Mouse (Mus musculus) intestine, embryonic 14.5 days (tissue): Measurements from ENCODE around the gene Tspear. TPM values are rescaled to one million over a fixed set of nuclear protein-coding genes. Genes with fewer than 3 reads are reported as not detected.

Source experiments
- ATAC-seq: fragments of 200-750 bp; cut with Nextera tagmentation; replicated peaks from 2 replicates; pipeline ENCODE4 v1.8.0; 2017; ENCODE audit warnings: low read depth, moderate number of reproducible peaks, moderate TSS enrichment, moderate library complexity; ENCODE audit not compliant: low FRiP score, low TSS enrichment
- DNase-seq: peaks from one replicate; pipeline ENCODE4 v3.0.0-alpha.2; 2018; ENCODE audit warnings: low spot score
- H3K27ac ChIP-seq: fragments of 300-500 bp; sonication (generic); 2 replicates; pipeline ENCODE4 v1.5.1; 2014; ENCODE audit warnings: low read depth, mild to moderate bottlenecking, control low read depth
- H3K27me3 ChIP-seq: fragments of 300-500 bp; sonication (generic); replicated peaks from 2 replicates; pipeline ENCODE4 v1.6.1; 2014; ENCODE audit warnings: low read length, control low read depth; ENCODE audit not compliant: control insufficient read depth, insufficient read depth
- H3K36me3 ChIP-seq: fragments of 300-500 bp; sonication (generic); 2 replicates; pipeline ENCODE4 v1.6.1; 2014; ENCODE audit warnings: low read length, control low read depth; ENCODE audit not compliant: control insufficient read depth, insufficient read depth
- H3K4me1 ChIP-seq: fragments of 300-500 bp; sonication (generic); replicated peaks from 2 replicates; pipeline ENCODE4 v1.6.1; 2014; ENCODE audit warnings: low read length, control low read depth, mixed read lengths; ENCODE audit not compliant: control insufficient read depth, insufficient read depth
- H3K4me2 ChIP-seq: fragments of 300-500 bp; sonication (generic); 2 replicates; pipeline ENCODE4 v1.6.1; 2014; ENCODE audit warnings: low read length
- H3K4me3 ChIP-seq: fragments of 300-500 bp; sonication (generic); 2 replicates; pipeline ENCODE4 v1.5.1; 2014; ENCODE audit warnings: low read depth, low read length, control low read depth, mixed read lengths
- H3K9ac ChIP-seq: fragments of 300-500 bp; sonication (generic); 2 replicates; pipeline ENCODE4 v1.6.1; 2014; ENCODE audit warnings: mild to moderate bottlenecking, low read length
- H3K9me3 ChIP-seq: fragments of 300-500 bp; sonication (generic); 2 replicates; pipeline ENCODE4 v1.6.1; 2016; ENCODE audit warnings: low read length, control low read depth; ENCODE audit not compliant: control insufficient read depth
- WGBS: fragments of 180-500 bp; shearing (Covaris S2); extraction: QIAGEN DNeasy Blood & Tissue Kit; methylation state at CpG from one replicate; pipeline ENCODE4 v1.1.7; 2014; 5-methylcytosine and 5-hydroxymethylcytosine counted together
- polyA plus RNA-seq: library from polyadenylated mRNA; unstranded; fragments of >200 nt; fragmentation: Nextera tagmentation; extraction: Ambion mirVana; gene quantifications from 2 replicates; pipeline ENCODE4 v1.2.1, GENCODE M21; 2014

Tspear gene
- polyA plus RNA-seq, 1 experiment from 2014 or later, result 1.2 TPM

DNA sequence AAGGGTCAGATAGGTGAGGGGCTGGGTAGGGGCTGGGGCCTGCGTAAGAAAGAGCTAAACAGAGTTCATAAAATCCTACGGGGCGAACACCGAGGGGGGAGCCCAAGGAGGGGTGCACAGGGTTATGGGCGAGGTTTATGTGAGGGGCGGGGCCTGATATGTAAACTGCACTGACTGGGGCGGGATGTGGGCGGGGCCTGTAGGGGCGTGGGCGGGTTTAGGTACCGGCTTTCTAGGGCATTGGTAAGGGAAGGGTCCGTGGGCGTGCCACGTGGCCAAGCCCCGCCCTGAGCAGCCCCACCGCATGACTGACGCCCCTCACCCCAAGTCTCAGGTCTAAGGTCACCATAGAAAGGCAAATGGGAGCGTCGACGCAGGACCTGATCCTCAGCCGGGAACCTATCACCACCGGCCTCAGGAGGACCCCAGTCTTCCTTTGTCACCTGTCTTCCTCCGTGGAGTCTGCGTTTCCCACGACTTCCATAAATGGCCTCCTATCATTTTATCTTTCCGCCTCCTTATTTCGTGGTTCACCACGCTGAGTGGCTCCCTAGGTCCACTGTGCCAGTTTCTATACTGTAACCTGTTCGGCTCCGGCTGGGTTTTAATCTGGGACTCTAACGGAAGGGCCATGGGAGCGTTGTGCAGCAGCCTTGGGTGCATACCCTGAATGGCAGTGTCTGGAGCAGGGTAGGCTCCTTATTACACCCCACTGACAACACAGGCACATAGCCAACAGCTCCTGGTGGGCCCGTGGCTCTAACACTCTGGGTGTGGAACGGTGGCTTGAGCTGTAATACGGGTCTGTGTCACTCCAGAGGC lies 216.7 kb downstream of the Tspear start:
- peak; percentile 80 for ATAC-seq
- no peak overlapping the region for H3K27ac ChIP-seq
- peak overlapping the region; percentile 74 for H3K4me2 ChIP-seq
- 6% methylated on average over 34 of the region's 35 CpGs for WGBS
- no peaks in the 10 kb centered on the region for H3K27me3 ChIP-seq
- H3K4me1 ChIP-seq, result peaks cover 6% of the 10 kb centered on the region; the same call in 1 of the 2 replicates
- no peak overlapping the region for H3K9ac ChIP-seq
- H3K4me3 ChIP-seq, result peak overlapping the region; percentile 58
- peak; percentile 87 for DNase-seq
- H3K9me3 ChIP-seq, result no peaks in the 10 kb centered on the region
- H3K36me3 ChIP-seq, result no peaks in the 10 kb centered on the region

DNA sequence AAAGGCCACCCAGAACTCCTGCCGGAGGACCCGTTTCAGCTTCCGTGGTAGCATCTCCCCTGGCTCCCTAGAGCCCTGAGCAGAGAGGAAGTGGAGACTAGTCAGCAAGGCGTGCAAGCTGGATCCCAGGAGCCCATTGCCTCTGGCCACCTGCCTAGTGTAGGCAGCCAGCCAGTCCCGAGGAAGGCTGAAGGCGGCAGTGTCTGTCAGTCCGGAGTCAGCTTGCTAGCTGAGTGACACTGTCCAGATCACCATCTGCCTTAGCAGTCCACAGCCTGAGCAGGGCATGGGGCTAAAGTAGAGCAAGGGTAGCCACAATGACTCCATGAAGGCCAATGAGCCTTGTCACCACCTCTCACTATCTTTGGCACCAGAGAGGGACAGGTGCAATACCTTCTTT lies 226.2 kb downstream of the Tspear start:
- Histone ChIP-seq H3K4me1 (no peaks in the 10 kb centered on the region), H3K4me3 (no peak overlapping the region), H3K9ac (no peak overlapping the region), H3K27ac (no peak overlapping the region), H3K9me3 (no peaks in the 10 kb centered on the region), H3K36me3 (no peaks in the 10 kb centered on the region), H3K27me3 (no peaks in the 10 kb centered on the region), H3K4me2 (no peak overlapping the region)
- ATAC-seq, result no peak
- 50% methylated on average over 7 of the region's 7 CpGs for WGBS
- DNase-seq, result no peak

DNA sequence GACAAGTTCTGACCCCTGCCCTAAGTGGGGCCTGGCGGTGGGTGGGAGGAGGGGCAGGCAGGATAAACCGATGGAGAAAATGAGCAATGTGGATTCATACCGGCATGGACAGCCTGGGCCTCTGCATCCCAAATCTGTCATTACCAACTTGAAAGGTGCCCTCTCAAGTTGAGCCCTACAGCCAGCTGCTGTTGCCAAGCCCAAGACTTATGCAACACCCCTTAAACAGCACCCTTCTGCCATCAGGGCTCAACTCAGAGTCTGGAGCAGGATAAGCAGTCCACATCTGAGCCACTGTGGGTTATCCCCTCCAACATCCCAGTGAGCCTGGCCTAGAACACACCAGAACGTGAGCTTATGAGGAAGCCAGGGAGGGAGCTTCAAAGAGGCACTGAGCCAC lies 226.9 kb downstream of the Tspear start:
- H3K4me1 ChIP-seq, result no peaks in the 10 kb centered on the region
- no peaks in the 10 kb centered on the region for H3K9me3 ChIP-seq
- H3K27ac ChIP-seq, result no peak overlapping the region
- no peak overlapping the region for H3K4me2 ChIP-seq
- no peaks in the 10 kb centered on the region for H3K27me3 ChIP-seq
- no peak overlapping the region for H3K4me3 ChIP-seq
- DNase-seq (no peak), ATAC-seq (no peak)
- H3K9ac ChIP-seq, result no peak overlapping the region
- H3K36me3 ChIP-seq, result no peaks in the 10 kb centered on the region
- 61% methylated on average over 4 of the region's 4 CpGs for WGBS

- H3K9me3 ChIP-seq, result no peaks in the 10 kb centered on the region
- no peaks in the 10 kb centered on the region for H3K36me3 ChIP-seq
- H3K4me1 ChIP-seq, result no peaks in the 10 kb centered on the region
- H3K27ac ChIP-seq, result no peak overlapping the region
- H3K27me3 ChIP-seq, result no peaks in the 10 kb centered on the region
- no peak overlapping the region for H3K9ac ChIP-seq
- DNase-seq (peak; percentile 77), ATAC-seq (no peak)
- 68% methylated on average over 8 of the region's 8 CpGs for WGBS
- H3K4me2 ChIP-seq, result no peak overlapping the region
- H3K4me3 ChIP-seq, result no peak overlapping the region
These were observed 230.4 kb downstream of the Tspear start for GRCm38 (mm10) chr10:77916636-77917335.

- Histone ChIP-seq H3K4me3 (no peak overlapping the region), H3K27ac (no peak overlapping the region)
- 70% methylated on average over 5 of the region's 5 CpGs for WGBS
These were observed 234.6 kb downstream of the Tspear start for GRCm38 (mm10) chr10:77921009-77921408.

DNA sequence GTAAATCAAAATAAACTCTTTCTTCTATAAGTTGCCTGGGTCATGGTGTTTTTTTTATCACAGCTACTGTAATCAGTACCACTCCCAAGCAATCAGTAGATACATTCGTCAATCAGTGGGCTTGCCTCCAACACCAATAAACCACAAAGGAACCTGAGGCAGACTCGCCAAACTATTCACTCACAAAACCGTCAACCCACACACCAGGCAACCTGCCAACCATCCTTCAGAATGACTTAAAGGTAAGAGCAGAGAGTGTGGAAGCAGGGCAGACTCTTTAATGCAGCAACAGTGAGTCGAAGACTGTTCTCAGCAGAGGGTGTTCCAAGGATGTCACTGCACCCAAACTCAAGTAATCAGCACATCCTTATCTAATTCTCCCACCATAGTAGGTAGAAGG lies 236.3 kb downstream of the Tspear start:
- ATAC-seq, result no peak
- H3K4me2 ChIP-seq, result no peak overlapping the region
- DNase-seq, result no peak
- 78% methylated on average over 4 of the region's 4 CpGs for WGBS
- H3K27me3 ChIP-seq, result no peaks in the 10 kb centered on the region
- H3K9me3 ChIP-seq, result no peaks in the 10 kb centered on the region
- no peak overlapping the region for H3K9ac ChIP-seq
- H3K36me3 ChIP-seq, result no peaks in the 10 kb centered on the region
- H3K4me3 ChIP-seq, result no peak overlapping the region
- no peaks in the 10 kb centered on the region for H3K4me1 ChIP-seq
- no peak overlapping the region for H3K27ac ChIP-seq

More at GRCm38 (mm10) chr10:77921009-77921408, 234.6 kb downstream of the Tspear start:
- H3K4me1 ChIP-seq, result no peaks in the 10 kb centered on the region
- ATAC-seq (no peak), DNase-seq (no peak)
- H3K27me3 ChIP-seq, result no peaks in the 10 kb centered on the region
- H3K36me3 ChIP-seq, result no peaks in the 10 kb centered on the region
- no peak overlapping the region for H3K9ac ChIP-seq
- no peak overlapping the region for H3K4me2 ChIP-seq
- no peaks in the 10 kb centered on the region for H3K9me3 ChIP-seq

DNA sequence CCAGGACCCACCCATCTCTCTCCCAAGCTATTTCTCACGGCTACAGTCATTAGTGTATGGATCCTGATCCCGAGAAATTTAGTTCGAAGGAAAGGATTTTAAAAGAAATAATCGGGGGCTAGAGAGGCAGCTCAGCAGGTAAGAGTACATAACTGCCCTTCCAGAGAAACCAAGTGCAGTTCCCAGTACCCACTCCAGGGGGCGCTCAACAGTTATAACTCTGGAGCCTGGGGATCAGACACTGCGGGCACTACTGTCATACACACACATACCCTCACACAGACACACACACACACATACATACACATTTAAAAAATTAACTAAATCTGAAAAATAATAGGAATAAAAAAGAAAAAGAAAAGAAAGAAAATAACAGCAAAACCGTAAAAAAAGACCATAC lies 239.8 kb downstream of the Tspear start:
- no peaks in the 10 kb centered on the region for H3K9me3 ChIP-seq
- H3K4me3 ChIP-seq, result no peak overlapping the region
- no peak overlapping the region for H3K27ac ChIP-seq
- no peaks in the 10 kb centered on the region for H3K4me1 ChIP-seq
- no peak overlapping the region for H3K4me2 ChIP-seq
- WGBS, result 46% methylated on average over 7 of the region's 7 CpGs
- no peaks in the 10 kb centered on the region for H3K36me3 ChIP-seq
- peak; percentile 76 for DNase-seq
- ATAC-seq, result no peak
- H3K9ac ChIP-seq, result no peak overlapping the region
- H3K27me3 ChIP-seq, result no peaks in the 10 kb centered on the region

DNA sequence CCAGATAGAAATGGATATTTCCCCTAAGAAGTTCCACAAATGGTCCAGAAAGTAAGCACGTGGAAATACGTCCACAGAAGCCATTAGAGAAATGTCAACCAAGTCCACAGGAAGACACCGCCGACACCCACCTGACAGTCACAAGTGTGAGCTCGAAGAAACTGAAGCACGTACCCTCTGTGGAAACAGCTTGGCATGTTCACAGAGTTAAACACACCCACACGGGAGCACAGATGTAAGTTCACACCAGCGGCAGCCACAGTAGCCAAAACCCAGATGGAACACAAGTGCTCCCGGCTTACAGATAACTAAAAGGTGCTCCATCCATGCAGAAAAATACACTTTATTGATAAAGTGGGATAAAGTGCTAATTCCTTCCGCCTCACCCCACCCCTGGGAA lies 241.0 kb downstream of the Tspear start:
- no peak for DNase-seq
- H3K36me3 ChIP-seq, result no peaks in the 10 kb centered on the region
- H3K4me3 ChIP-seq, result no peak overlapping the region
- 81% methylated on average over 10 of the region's 10 CpGs for WGBS
- no peak overlapping the region for H3K27ac ChIP-seq
- H3K9me3 ChIP-seq, result no peaks in the 10 kb centered on the region
- no peak for ATAC-seq
- H3K27me3 ChIP-seq, result no peaks in the 10 kb centered on the region
- no peak overlapping the region for H3K4me2 ChIP-seq
- no peaks in the 10 kb centered on the region for H3K4me1 ChIP-seq
- no peak overlapping the region for H3K9ac ChIP-seq
